Mouse (Mus musculus) adrenal gland, postnatal 4 days (tissue): ENCODE data around the gene B3galt1. TPM values are rescaled to one million over a fixed set of nuclear protein-coding genes. Genes with fewer than 3 reads are reported as not detected.

Experiments used
- DNase-seq, 2 experiments: peaks; one replicate each; pipeline ENCODE4 v3.0.0; 2021 to 2022; ENCODE audit warnings: low spot score in 2 of 2, mixed read lengths in 2 of 2
- total RNA-seq, 2 experiments: library from RNA; stranded (reverse); gene quantifications; 2 replicates each; pipeline ENCODE4 v1.2.3; 2021

The B3galt1 gene
- total RNA-seq, 2 experiments from 2014 or later, result 9.3 to 9.7 TPM

DNA sequence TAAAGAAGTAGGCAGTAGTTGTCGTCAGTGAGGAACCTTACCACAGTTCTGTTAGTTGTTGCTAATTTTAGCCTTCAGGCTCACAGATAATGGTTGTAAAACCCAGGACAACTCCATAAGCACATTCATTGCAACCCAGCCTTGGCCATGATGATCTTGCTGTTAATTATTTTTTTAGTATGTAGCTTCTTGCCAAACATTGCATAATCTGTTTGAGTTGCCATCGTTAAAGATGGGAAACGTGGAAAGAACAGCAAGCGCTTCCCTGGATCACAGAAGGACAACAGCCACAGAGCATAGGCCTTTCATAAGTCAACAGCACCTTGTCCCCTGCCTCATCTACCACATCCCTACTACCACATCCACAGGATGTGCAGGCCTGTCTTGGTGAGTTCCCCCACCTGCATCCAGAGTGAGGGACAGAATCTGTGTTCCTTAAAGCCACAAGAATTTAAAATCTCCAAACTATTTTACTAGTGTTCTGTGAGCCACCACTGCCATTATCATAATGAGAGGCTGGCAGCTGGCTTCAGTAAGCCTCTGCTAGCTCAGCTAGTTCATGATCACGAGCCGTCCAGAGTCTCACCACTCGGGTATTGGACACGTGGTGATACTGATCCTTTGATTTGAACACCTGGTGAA, 337.1 kb downstream of the B3galt1 start:
- no peak for DNase-seq

DNA sequence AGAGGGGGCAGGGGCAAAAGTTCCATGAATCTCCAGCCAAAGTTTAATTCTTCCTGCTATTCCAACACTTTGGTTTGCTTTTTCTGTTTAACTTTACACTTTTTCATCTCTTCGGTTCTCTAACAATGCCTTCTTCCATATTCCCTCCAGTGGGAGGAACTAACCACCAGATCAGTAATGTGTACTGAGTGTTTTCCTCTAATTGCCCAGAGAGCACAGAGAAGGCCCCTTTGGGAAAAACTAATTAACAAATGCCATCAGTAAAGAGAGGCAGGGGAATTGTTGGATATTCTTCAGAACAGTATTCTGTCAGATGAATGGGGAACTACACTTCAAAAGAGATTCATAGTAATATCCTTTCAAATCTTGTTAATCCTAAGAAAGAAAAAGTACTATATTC, 338.1 kb downstream of the B3galt1 start:
- DNase-seq, result no peak

- DNase-seq, result no peak
These were observed 366.3 kb downstream of the B3galt1 start for GRCm38 (mm10) chr2:67931994-67932393.

GRCm38 (mm10) chr2:67948408-67948807, 382.7 kb downstream of the B3galt1 start:
- no peak for DNase-seq

DNA sequence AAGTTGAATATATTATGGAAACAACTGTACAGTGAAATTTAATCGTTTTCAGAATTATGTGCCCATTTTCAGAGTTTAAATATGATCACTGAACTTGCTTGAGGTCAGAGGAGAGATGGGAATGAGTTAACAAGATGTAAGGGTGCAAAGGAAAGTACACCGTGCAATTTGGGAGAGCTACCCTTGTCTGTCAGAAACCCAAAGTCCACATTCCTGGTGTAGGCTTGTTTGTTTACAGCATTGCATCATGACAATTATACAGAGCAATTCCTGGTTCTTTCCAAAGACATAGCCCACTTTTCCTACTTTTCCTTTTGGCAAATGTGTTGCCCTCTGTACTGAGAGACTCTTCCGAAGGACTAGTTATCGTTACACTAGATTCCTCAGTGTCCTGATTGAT, 390.5 kb downstream of the B3galt1 start:
- no peak for DNase-seq

DNA sequence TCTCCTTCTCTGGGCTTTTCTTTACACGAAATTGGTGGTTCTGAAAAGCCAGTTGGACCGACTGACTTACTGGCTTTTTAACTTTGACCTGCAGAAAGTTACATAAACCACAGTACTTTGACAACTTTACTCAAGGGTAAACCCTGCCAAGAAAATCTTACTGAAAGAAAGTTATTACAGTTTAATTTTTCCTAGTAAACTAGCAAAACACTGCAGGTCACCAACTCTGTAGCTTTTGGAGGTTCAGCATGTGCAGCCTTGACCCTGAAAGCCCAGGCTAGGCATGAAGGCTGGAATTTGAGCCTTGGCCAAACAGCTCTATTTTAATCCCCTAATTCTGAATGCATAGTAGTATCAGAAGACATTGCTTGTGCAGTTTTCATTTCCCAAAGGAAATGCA, 391.9 kb downstream of the B3galt1 start:
- DNase-seq, result no peak

DNA sequence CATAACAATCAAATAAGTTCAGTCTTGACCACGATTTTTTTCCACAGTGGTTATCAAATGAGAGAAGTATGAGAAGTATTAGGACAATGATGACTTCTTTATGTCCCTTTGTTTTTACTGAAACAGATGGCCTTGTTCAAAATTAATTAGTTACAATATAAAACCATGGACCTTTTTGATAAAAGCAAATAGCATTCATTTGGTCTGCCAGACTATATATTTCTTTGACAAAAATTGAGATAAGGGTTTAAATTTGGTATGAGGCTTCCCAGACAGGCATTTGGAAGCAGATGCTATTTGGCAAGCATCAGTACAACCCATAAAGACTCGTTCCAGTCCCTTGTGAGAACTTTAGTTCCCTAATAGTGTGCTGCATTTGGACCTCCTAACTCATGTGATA, 395.0 kb downstream of the B3galt1 start:
- DNase-seq, result no peak

DNA sequence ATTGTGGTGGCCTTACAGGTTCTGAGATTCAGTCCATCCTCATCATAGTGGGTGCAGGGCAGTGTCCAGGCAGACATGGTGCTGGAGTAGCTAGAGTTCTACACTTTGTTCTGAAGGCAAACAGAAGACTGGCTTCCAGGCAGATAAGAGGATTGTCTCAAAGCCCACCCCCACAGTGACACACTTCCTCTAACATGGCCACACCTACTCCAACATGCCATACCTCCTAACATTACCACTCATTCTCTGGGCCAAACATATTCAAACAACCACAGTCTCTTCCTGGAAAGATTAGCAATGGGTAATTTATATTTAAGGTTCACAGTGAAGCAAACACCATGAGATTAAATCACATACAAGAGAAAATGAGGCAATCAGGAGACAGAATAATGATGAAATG, 403.1 kb downstream of the B3galt1 start:
- no peak for DNase-seq

- no peak for DNase-seq
These were observed 405.4 kb downstream of the B3galt1 start for GRCm38 (mm10) chr2:67971091-67971490.

- no peak for DNase-seq
These were observed 405.9 kb downstream of the B3galt1 start for GRCm38 (mm10) chr2:67971576-67971975.

- no peak for DNase-seq
These were observed 410.1 kb downstream of the B3galt1 start for GRCm38 (mm10) chr2:67975764-67976163.

DNA sequence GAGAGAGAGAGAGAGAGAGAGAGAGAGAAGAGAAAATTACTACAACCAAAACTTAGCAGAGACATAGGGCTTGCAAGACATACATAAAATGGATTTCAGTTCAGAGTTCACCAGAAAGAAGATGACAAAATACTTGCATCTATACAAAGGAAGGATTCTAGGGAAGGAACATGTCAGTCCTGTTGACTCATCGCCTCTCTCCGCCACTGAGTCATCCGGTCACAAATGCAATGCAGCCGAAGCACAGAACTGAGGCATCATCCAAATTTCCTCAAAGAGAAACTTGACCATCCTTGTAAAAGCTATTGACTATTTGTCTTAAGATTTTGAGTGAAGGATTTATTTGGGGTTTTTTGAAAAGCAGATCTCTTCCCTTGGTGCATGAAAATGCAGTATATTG, 410.8 kb downstream of the B3galt1 start:
- DNase-seq, result no peak

GRCm38 (mm10) chr2:67977620-67978262, 412.1 kb downstream of the B3galt1 start:
- DNase-seq, result no peak

GRCm38 (mm10) chr2:67983563-67983962, 417.9 kb downstream of the B3galt1 start:
- no peak for DNase-seq

DNA sequence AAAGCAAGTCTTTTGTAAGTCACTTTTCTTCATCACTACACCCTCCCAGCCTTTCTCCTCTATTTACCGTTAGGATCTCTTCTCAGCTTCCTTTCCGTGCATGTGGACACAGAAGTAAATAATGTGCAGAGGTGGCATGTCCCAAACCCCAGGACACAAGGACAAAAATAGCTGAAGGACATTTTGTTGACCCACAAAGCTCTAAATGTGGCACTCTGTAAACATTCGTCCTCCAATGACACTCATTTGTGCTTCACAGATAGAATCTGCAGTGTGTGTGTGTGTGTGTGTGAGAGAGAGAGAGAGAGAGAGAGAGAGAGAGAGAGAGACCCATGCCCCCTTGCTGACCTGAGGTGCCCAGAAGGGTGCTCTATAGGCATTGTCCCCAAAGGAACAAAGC, 419.5 kb downstream of the B3galt1 start:
- DNase-seq, result no peak

DNA sequence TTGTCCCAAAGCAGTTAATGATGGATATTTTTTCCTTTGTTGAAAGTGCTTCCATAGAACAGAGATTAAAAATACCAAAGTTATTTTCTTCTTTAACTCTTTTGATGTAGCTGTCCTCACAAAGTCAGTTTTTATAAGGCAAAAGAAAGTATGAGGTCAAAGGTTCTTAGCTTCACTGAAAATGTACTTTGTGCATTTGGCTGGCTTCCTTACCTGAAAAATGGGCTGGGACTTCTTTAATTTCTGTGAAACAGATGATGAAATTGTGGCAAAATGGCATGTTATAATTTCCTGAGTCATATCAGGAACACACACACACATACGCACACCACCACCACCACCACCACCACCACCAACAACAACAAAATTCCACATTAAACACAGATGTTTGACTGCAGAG, 427.8 kb downstream of the B3galt1 start:
- no peak for DNase-seq

GRCm38 (mm10) chr2:68003091-68003490, 437.4 kb downstream of the B3galt1 start:
- no peak for DNase-seq

GRCm38 (mm10) chr2:68005210-68005609, 439.5 kb downstream of the B3galt1 start:
- DNase-seq, result no peak

DNA sequence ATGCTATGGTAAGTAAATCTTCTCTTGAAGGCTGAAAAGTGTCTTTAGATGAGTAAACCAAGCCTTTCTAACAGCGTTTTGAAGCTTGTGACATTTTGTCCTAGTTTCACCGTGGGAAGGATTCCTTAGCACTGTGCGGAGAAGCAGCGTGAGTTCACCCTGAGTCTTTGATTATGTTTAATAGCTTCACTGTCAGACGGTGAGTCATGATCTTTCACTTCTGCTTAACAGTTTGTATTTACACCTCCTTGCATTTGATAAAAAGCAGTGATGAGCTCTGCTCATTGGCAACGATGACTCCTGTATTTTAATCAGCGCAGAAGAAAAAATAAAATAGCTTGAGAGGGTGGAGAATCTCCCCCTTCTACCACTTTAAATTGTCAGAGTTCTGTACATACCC, 440.0 kb downstream of the B3galt1 start:
- no peak for DNase-seq

DNA sequence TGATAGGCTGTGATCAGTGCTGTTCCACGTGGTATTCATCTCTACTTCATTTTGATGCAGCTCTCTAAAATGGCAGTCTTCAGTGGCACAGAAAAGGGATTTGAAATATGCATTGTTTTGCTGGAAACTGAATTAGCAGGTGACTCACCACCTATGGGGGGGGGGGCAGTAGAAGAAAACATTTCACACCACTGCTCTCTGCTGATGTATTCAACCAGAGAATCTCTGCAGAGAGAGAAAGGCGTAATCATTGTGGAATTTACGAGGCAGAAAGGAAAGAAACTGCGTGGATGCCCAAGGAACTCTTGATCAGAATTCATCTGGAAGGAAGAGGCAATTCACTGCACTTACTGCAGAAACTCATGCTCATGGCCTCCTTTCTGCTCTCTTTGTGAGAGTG, 445.7 kb downstream of the B3galt1 start:
- DNase-seq, result no peak

GRCm38 (mm10) chr2:68020251-68020680, 454.6 kb downstream of the B3galt1 start:
- no peak for DNase-seq

DNA sequence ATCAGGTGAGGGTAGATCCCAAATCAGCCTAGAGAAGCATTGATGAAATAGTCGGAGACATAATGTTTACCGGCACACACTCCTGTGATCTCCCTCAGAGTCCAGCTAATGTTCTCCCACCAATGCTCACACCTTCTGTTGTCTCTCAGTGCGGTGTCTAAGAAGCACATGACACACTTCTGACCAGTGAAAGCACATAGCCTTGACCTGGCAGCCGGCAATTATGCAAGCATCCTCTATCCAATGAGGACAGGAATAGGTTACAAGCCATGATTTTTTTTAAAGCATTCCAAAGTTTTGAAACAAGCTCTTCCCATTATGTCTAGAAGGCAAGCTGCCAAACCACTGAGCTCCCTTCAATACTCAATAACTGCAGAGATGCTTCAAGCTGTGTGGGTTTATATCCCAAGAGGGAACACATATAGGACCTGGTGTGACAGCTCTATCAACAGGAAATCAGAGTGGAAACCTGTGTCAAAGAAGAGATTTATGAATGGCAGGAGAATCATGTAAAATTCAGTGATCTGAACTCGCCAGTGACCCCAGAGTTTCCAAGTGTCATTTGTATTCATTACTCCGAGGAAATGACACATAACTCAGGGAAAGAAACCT, 456.0 kb downstream of the B3galt1 start:
- DNase-seq, result no peak

DNA sequence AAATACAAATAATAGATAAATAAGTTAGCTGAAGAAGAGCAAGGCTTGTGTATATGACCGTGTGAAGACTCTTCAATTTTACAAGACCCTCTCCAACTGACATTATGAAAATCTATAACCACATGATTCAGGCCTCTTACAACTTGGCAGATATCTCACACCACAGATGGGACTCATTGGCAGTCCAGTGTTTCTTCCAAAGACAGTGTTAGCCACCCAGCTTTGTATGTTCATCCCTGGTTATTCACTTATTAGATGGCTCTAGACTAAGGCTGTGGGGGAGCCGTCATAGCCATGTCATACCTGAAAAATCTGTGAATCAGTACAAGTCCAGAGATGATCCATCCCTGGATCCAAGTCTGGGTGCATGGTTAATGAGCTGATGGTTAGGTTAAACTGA, 463.1 kb downstream of the B3galt1 start:
- no peak for DNase-seq
